Mouse (Mus musculus): ENCODE measurements around the gene Plod2. TPM values are rescaled to one million over a fixed set of nuclear protein-coding genes. Genes with fewer than 3 reads are reported as not detected.

Plod2 gene
- polyA plus RNA-seq, 1 experiment from 2014 or later, result 11.6 TPM

- no peaks in the 10 kb centered on the region for H3K27me3 ChIP-seq (replicated peaks; ENCODE audit: control insufficient read depth, insufficient read depth, low read length)
- no peak overlapping the region for H3K4me3 ChIP-seq (ENCODE audit: low read depth, low read length)
- H3K36me3 ChIP-seq (ENCODE audit: control insufficient read depth, insufficient read depth), result no peaks in the 10 kb centered on the region
- TF ChIP-seq CTCF (IDR thresholded peaks at IDR 0.05; ENCODE audit: low read depth), result no peak
- ATAC-seq, result no peak
- no peaks in the 10 kb centered on the region for H3K4me1 ChIP-seq (replicated peaks; ENCODE audit: control insufficient read depth, insufficient read depth, low read length)
- H3K27ac ChIP-seq (ENCODE audit: low read depth, low read length), result no peak overlapping the region
- H3K4me2 ChIP-seq (replicated peaks; ENCODE audit: low read depth), result no peak overlapping the region
- H3K9ac ChIP-seq (ENCODE audit: low read depth, low read length), result no peak overlapping the region
- H3K9me3 ChIP-seq (ENCODE audit: control insufficient read depth), result no peaks in the 10 kb centered on the region
- 64% methylated on average over 6 of the region's 6 CpGs for WGBS
Observed at GRCm38 (mm10) chr9:92560840-92561547, 19.0 kb downstream of the Plod2 start.

DNA sequence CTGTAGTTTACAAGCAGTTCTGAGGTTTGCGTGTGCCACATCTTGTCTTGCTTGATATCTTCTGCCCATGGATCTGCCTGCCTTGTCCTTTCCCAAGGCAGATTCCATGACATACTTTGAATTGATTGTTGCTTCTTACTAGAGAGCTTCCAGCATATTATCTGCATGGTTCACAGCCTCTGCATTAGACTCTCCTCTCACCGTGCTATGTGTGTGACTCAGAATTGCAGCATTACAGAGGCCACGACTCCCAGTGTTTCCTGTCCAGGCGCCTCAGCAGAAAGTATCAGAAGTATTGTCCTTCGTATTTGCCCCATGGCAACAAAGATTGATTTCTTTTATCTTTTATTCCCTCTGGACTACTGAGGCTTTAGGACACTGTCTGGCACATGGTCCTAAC lies 20.4 kb downstream of the Plod2 start:
- no peak for ATAC-seq
- no peak for TF ChIP-seq CTCF (IDR thresholded peaks at IDR 0.05; ENCODE audit: low read depth)
- no peak overlapping the region for H3K9ac ChIP-seq (ENCODE audit: low read depth, low read length)

DNA sequence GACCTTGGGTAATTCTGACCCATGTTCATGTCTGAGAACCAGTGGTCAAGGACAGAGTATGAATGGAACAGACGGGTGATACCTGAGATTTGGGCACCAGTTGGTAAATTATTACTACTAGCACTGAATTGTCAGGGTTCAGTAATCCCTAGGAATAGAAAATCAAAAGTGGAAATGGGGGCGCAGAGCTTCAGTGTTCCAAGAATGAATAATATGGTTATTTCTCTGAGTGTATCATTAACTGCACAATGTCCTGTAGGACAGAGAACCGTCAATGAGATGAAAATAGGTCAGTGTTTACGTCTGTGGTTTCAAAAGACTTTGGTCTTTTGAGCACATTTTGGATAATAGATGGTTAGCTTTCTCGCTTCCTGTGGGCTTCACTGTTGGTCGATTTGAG lies 21.3 kb downstream of the Plod2 start:
- no peaks in the 10 kb centered on the region for H3K27me3 ChIP-seq (replicated peaks; ENCODE audit: control insufficient read depth, insufficient read depth, low read length)
- ATAC-seq, result no peak

More for the DNA sequence above, 20.4 kb downstream of the Plod2 start:
- Histone ChIP-seq H3K4me3 (ENCODE audit: low read depth, low read length) (no peak overlapping the region), H3K27ac (ENCODE audit: low read depth, low read length) (no peak overlapping the region), H3K4me2 (replicated peaks; ENCODE audit: low read depth) (no peak overlapping the region), H3K4me1 (replicated peaks; ENCODE audit: control insufficient read depth, insufficient read depth, low read length) (no peaks in the 10 kb centered on the region), H3K36me3 (ENCODE audit: control insufficient read depth, insufficient read depth) (no peaks in the 10 kb centered on the region), H3K9me3 (ENCODE audit: control insufficient read depth) (no peaks in the 10 kb centered on the region), H3K27me3 (replicated peaks; ENCODE audit: control insufficient read depth, insufficient read depth, low read length) (no peaks in the 10 kb centered on the region)
- WGBS, result 56% methylated on average over 5 of the region's 5 CpGs

GRCm38 (mm10) chr9:92564391-92564790 lies 22.4 kb downstream of the Plod2 start:
- Histone ChIP-seq H3K9me3 (ENCODE audit: control insufficient read depth) (no peaks in the 10 kb centered on the region), H3K4me3 (ENCODE audit: low read depth, low read length) (no peak overlapping the region), H3K27ac (ENCODE audit: low read depth, low read length) (no peak overlapping the region), H3K27me3 (replicated peaks; ENCODE audit: control insufficient read depth, insufficient read depth, low read length) (no peaks in the 10 kb centered on the region), H3K4me2 (replicated peaks; ENCODE audit: low read depth) (no peak overlapping the region), H3K36me3 (ENCODE audit: control insufficient read depth, insufficient read depth) (no peaks in the 10 kb centered on the region), H3K9ac (ENCODE audit: low read depth, low read length) (no peak overlapping the region), H3K4me1 (replicated peaks; ENCODE audit: control insufficient read depth, insufficient read depth, low read length) (no peaks in the 10 kb centered on the region)
- WGBS, result 94% methylated on average over 1 of the region's 1 CpGs
- no peak for TF ChIP-seq CTCF (IDR thresholded peaks at IDR 0.05; ENCODE audit: low read depth)
- ATAC-seq, result no peak

More for the DNA sequence above, 21.3 kb downstream of the Plod2 start:
- Histone ChIP-seq H3K9ac (ENCODE audit: low read depth, low read length) (no peak overlapping the region), H3K36me3 (ENCODE audit: control insufficient read depth, insufficient read depth) (no peaks in the 10 kb centered on the region), H3K4me2 (replicated peaks; ENCODE audit: low read depth) (no peak overlapping the region), H3K4me1 (replicated peaks; ENCODE audit: control insufficient read depth, insufficient read depth, low read length) (no peaks in the 10 kb centered on the region), H3K27ac (ENCODE audit: low read depth, low read length) (no peak overlapping the region), H3K9me3 (ENCODE audit: control insufficient read depth) (no peaks in the 10 kb centered on the region), H3K4me3 (ENCODE audit: low read depth, low read length) (no peak overlapping the region)
- 82% methylated on average over 6 of the region's 6 CpGs for WGBS
- TF ChIP-seq CTCF (IDR thresholded peaks at IDR 0.05; ENCODE audit: low read depth), result no peak

DNA sequence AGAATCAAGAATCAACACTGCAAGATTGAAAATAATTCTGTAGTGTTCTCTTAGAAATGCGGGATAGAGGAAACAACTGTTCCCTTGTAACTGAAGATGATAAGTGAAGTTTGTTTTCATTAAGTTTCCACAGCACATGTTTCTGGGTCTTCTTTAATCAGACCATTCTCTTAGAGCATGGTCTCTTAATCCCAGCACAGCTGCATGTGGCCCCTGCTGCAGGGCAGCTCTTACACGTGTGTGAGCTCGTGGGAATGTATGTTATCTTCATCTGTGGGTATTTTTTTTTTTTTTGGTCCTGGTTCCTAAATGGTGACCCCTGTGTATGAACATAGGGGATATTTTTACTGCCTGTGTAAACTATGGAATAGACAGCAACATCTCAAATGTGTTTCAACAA lies 24.2 kb downstream of the Plod2 start:
- Histone ChIP-seq H3K9me3 (ENCODE audit: control insufficient read depth) (no peaks in the 10 kb centered on the region), H3K4me2 (replicated peaks; ENCODE audit: low read depth) (no peak overlapping the region), H3K4me1 (replicated peaks; ENCODE audit: control insufficient read depth, insufficient read depth, low read length) (no peaks in the 10 kb centered on the region), H3K36me3 (ENCODE audit: control insufficient read depth, insufficient read depth) (no peaks in the 10 kb centered on the region), H3K4me3 (ENCODE audit: low read depth, low read length) (no peak overlapping the region), H3K9ac (ENCODE audit: low read depth, low read length) (no peak overlapping the region), H3K27ac (ENCODE audit: low read depth, low read length) (no peak overlapping the region), H3K27me3 (replicated peaks; ENCODE audit: control insufficient read depth, insufficient read depth, low read length) (no peaks in the 10 kb centered on the region)
- 60% methylated on average over 3 of the region's 3 CpGs for WGBS
- ATAC-seq, result no peak
- TF ChIP-seq CTCF (IDR thresholded peaks at IDR 0.05; ENCODE audit: low read depth), result no peak

GRCm38 (mm10) chr9:92567474-92567873 lies 25.5 kb downstream of the Plod2 start:
- no peak overlapping the region for H3K9ac ChIP-seq (ENCODE audit: low read depth, low read length)
- no peaks in the 10 kb centered on the region for H3K4me1 ChIP-seq (replicated peaks; ENCODE audit: control insufficient read depth, insufficient read depth, low read length)
- H3K36me3 ChIP-seq (ENCODE audit: control insufficient read depth, insufficient read depth), result no peaks in the 10 kb centered on the region
- ATAC-seq, result no peak
- no peak overlapping the region for H3K4me3 ChIP-seq (ENCODE audit: low read depth, low read length)
- no peak overlapping the region for H3K27ac ChIP-seq (ENCODE audit: low read depth, low read length)
- H3K9me3 ChIP-seq (ENCODE audit: control insufficient read depth), result no peaks in the 10 kb centered on the region
- WGBS, result 64% methylated on average over 7 of the region's 7 CpGs
- no peak overlapping the region for H3K4me2 ChIP-seq (replicated peaks; ENCODE audit: low read depth)
- TF ChIP-seq CTCF (IDR thresholded peaks at IDR 0.05; ENCODE audit: low read depth), result no peak
- no peaks in the 10 kb centered on the region for H3K27me3 ChIP-seq (replicated peaks; ENCODE audit: control insufficient read depth, insufficient read depth, low read length)

Data from intestine, postnatal 0 days (tissue).